Mouse (Mus musculus) intestine, embryonic 14.5 days (tissue): ENCODE measurements around the gene Crocc2. TPM values are rescaled to one million over a fixed set of nuclear protein-coding genes. Genes with fewer than 3 reads are reported as not detected.

Experiments used
- ATAC-seq: fragments of 200-750 bp; cut with Nextera tagmentation; replicated peaks from 2 replicates; pipeline ENCODE4 v1.8.0; 2017; ENCODE audit warnings: low read depth, moderate number of reproducible peaks, moderate TSS enrichment, moderate library complexity; ENCODE audit not compliant: low FRiP score, low TSS enrichment
- DNase-seq: peaks from one replicate; pipeline ENCODE4 v3.0.0-alpha.2; 2018; ENCODE audit warnings: low spot score
- H3K27ac ChIP-seq: fragments of 300-500 bp; sonication (generic); 2 replicates; pipeline ENCODE4 v1.5.1; 2014; ENCODE audit warnings: low read depth, mild to moderate bottlenecking, control low read depth
- H3K27me3 ChIP-seq: fragments of 300-500 bp; sonication (generic); replicated peaks from 2 replicates; pipeline ENCODE4 v1.6.1; 2014; ENCODE audit warnings: low read length, control low read depth; ENCODE audit not compliant: control insufficient read depth, insufficient read depth
- H3K36me3 ChIP-seq: fragments of 300-500 bp; sonication (generic); 2 replicates; pipeline ENCODE4 v1.6.1; 2014; ENCODE audit warnings: low read length, control low read depth; ENCODE audit not compliant: control insufficient read depth, insufficient read depth
- H3K4me1 ChIP-seq: fragments of 300-500 bp; sonication (generic); replicated peaks from 2 replicates; pipeline ENCODE4 v1.6.1; 2014; ENCODE audit warnings: low read length, control low read depth, mixed read lengths; ENCODE audit not compliant: control insufficient read depth, insufficient read depth
- H3K4me2 ChIP-seq: fragments of 300-500 bp; sonication (generic); 2 replicates; pipeline ENCODE4 v1.6.1; 2014; ENCODE audit warnings: low read length
- H3K4me3 ChIP-seq: fragments of 300-500 bp; sonication (generic); 2 replicates; pipeline ENCODE4 v1.5.1; 2014; ENCODE audit warnings: low read depth, low read length, control low read depth, mixed read lengths
- H3K9ac ChIP-seq: fragments of 300-500 bp; sonication (generic); 2 replicates; pipeline ENCODE4 v1.6.1; 2014; ENCODE audit warnings: mild to moderate bottlenecking, low read length
- H3K9me3 ChIP-seq: fragments of 300-500 bp; sonication (generic); 2 replicates; pipeline ENCODE4 v1.6.1; 2016; ENCODE audit warnings: low read length, control low read depth; ENCODE audit not compliant: control insufficient read depth
- WGBS: fragments of 180-500 bp; shearing (Covaris S2); extraction: QIAGEN DNeasy Blood & Tissue Kit; methylation state at CpG from one replicate; pipeline ENCODE4 v1.1.7; 2014; 5-methylcytosine and 5-hydroxymethylcytosine counted together
- polyA plus RNA-seq: library from polyadenylated mRNA; unstranded; fragments of >200 nt; fragmentation: Nextera tagmentation; extraction: Ambion mirVana; gene quantifications from 2 replicates; pipeline ENCODE4 v1.2.1, GENCODE M21; 2014

Gene Crocc2
- polyA plus RNA-seq, 1 experiment from 2014 or later = 0.04 TPM

DNA sequence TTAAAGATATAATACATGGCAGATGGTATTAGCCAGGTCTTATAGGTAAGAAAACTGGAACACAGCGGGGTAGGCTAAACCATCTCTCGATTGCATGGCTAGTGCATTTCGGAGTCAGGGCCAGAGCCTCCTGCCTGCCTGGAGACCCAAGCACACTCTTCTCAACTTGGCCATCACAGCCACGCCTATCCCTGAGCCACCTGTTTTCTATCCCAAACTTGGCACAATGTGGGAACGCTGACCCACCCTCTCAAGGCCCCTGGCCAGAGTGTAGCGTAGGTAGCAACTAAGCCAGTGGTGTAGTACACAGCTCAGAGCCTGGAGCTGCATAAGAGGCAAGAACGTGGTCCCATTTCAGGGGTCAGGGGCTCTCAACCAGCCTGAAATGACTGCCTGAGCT, 87.2 kb downstream of the Crocc2 start:
- Histone ChIP-seq H3K9ac (no peak overlapping the region), H3K9me3 (no peaks in the 10 kb centered on the region), H3K27me3 (no peaks in the 10 kb centered on the region), H3K27ac (no peak overlapping the region), H3K36me3 (no peaks in the 10 kb centered on the region), H3K4me3 (no peak overlapping the region), H3K4me2 (no peak overlapping the region), H3K4me1 (no peaks in the 10 kb centered on the region)
- DNase-seq = no peak
- WGBS = 90% methylated on average over 7 of the region's 7 CpGs
- ATAC-seq = no peak

- no peaks in the 10 kb centered on the region for H3K9me3 ChIP-seq
- DNase-seq = no peak
- H3K27ac ChIP-seq = no peak overlapping the region
- H3K9ac ChIP-seq = no peak overlapping the region
- no peak overlapping the region for H3K4me3 ChIP-seq
- no peak for ATAC-seq
- H3K4me1 ChIP-seq = no peaks in the 10 kb centered on the region
- no peaks in the 10 kb centered on the region for H3K36me3 ChIP-seq
- WGBS = 82% methylated on average over 1 of the region's 1 CpGs
- no peak overlapping the region for H3K4me2 ChIP-seq
- H3K27me3 ChIP-seq = no peaks in the 10 kb centered on the region
Observed at GRCm38 (mm10) chr1:93257560-93257959, 89.0 kb downstream of the Crocc2 start.

DNA sequence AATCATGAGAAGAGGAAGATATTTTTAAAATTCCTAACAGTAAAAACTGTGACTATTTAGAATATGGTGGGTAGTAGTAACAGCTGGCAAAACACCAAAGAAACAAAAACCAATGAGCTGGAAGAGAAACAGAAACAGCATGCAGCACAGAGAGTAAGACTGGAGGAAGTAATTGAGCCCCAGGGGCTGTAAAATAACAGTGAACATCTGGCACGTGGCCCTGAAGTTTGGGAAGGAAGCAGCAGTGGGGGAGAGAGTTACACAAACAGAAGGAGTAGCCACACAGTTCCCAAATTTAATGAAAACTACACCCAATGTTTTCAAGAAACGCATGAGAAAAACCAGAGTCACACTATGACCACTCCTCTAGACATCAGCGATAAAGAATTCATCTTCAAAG, 98.7 kb downstream of the Crocc2 start:
- 25% methylated on average over 3 of the region's 3 CpGs for WGBS

DNA sequence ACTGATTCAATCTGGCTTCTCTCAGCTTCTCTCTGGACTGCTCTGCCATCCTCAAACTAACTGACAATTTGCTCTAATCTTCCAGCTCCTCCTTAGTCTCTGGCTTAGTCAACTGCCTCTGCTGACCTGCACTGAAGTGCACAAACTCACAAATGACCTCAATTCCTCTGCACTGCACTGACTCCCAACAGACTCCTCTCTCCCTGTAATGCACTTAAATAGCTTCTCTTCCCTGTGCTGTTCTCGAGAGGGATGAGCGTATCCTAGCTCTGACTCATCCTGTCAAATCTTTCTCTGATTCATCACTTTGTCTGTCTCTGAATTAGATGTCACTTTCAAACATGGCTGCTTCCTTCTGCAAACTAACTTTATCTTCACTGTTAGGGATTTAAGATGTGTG, 99.7 kb downstream of the Crocc2 start:
- H3K9ac ChIP-seq = no peak overlapping the region
- H3K4me1 ChIP-seq = no peaks in the 10 kb centered on the region
- WGBS = 86% methylated on average over 2 of the region's 2 CpGs
- H3K27ac ChIP-seq = no peak overlapping the region
- no peaks in the 10 kb centered on the region for H3K9me3 ChIP-seq
- DNase-seq = no peak
- ATAC-seq = no peak
- no peaks in the 10 kb centered on the region for H3K36me3 ChIP-seq
- no peak overlapping the region for H3K4me2 ChIP-seq
- H3K27me3 ChIP-seq = no peaks in the 10 kb centered on the region
- H3K4me3 ChIP-seq = no peak overlapping the region

More for the DNA sequence above, 98.7 kb downstream of the Crocc2 start:
- no peaks in the 10 kb centered on the region for H3K9me3 ChIP-seq
- H3K27me3 ChIP-seq = no peaks in the 10 kb centered on the region
- no peak for DNase-seq
- H3K27ac ChIP-seq = no peak overlapping the region
- H3K4me3 ChIP-seq = no peak overlapping the region
- H3K4me1 ChIP-seq = no peaks in the 10 kb centered on the region
- no peak for ATAC-seq
- no peak overlapping the region for H3K9ac ChIP-seq
- H3K36me3 ChIP-seq = no peaks in the 10 kb centered on the region
- H3K4me2 ChIP-seq = no peak overlapping the region

DNA sequence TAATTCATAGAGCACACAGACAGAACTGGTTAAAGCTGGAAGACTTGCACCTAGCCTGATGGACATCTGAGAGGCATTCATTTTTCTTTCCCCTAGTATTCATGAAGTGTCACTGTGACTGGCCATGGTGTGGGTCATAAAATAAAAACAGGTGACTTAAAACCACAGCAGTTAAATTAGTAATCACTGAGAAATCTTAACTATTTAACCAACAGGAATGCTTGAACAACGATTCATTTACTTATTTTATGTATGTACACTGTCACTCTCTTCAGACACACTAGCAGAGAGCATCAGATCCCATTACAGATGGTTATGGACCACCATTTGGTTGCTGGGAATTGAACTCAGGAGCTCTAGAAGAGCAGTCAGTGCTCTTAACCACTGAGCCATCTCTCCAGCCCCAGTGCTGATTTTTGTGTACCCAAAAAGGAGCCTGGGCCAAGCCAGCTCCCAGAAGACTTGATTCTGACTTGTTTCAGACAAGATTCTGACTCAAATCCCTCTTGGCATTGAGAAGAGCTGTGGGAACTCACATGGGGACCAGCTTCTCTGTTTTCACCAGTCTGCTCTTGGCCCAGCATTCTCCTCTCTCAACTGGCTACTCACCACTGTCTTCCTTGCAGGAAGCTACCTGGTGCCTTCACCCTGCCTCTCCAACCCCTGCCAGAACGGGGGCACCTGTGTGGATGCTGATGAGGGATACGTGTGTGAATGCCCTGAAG, 102.2 kb downstream of the Crocc2 start:
- Histone ChIP-seq H3K4me1 (no peaks in the 10 kb centered on the region), H3K36me3 (no peaks in the 10 kb centered on the region), H3K9ac (no peak overlapping the region), H3K4me3 (no peak overlapping the region), H3K4me2 (no peak overlapping the region), H3K9me3 (no peaks in the 10 kb centered on the region), H3K27ac (no peak overlapping the region), H3K27me3 (no peaks in the 10 kb centered on the region)
- DNase-seq (no peak), ATAC-seq (no peak)
- whole genome bisulfite sequencing = 67% methylated on average over 3 of the region's 3 CpGs

DNA sequence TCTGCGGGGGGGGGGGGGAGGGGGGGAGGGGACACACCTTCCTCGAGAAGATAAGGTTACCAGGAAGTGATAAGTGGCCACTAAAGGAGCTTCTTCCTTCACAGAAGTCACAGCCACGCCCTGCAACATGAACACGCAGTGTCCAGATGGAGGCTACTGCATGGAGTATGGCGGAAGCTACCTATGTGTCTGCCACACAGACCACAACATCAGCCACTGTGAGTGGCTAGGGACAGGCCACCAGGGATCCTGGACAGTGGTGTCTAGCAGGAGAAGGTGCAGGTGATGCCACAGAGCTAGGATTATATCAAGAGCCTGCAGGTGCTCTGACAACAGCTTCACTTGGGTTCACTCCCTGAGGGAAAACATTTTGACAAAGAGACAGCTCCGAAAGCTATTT, 103.2 kb downstream of the Crocc2 start:
- Histone ChIP-seq H3K9ac (no peak overlapping the region), H3K27ac (no peak overlapping the region), H3K36me3 (no peaks in the 10 kb centered on the region), H3K4me2 (no peak overlapping the region), H3K27me3 (no peaks in the 10 kb centered on the region), H3K4me1 (no peaks in the 10 kb centered on the region), H3K9me3 (no peaks in the 10 kb centered on the region), H3K4me3 (no peak overlapping the region)
- DNase-seq (no peak), ATAC-seq (no peak)
- WGBS = 78% methylated on average over 6 of the region's 6 CpGs

DNA sequence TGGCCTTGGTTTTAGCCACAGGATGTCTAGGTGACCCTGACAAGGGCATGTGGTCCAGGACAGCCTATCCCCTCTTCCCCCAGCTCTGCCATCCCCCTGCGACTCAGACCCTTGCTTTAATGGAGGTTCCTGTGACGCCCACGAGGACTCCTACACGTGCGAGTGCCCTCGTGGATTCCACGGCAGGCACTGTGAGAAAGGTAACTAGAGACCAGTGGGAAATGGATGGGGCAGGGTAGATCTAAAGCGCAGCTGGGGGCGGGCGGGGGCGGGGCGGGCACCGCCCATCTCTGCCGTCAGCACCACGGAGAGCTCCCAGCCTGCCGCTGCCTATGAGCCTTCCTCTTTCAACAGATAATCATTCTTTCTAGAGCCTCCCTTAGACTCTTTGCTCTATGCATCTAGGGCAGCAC, 103.9 kb downstream of the Crocc2 start:
- Histone ChIP-seq H3K27me3 (no peaks in the 10 kb centered on the region), H3K4me1 (no peaks in the 10 kb centered on the region), H3K4me3 (no peak overlapping the region), H3K27ac (no peak overlapping the region), H3K4me2 (no peak overlapping the region), H3K36me3 (no peaks in the 10 kb centered on the region), H3K9ac (no peak overlapping the region), H3K9me3 (no peaks in the 10 kb centered on the region)
- WGBS = 3% methylated on average over 16 of the region's 16 CpGs
- DNase-seq (peak; percentile 85), ATAC-seq (0 out of 2 replicates have a peak, but pooled peaks have one; percentile 27)

DNA sequence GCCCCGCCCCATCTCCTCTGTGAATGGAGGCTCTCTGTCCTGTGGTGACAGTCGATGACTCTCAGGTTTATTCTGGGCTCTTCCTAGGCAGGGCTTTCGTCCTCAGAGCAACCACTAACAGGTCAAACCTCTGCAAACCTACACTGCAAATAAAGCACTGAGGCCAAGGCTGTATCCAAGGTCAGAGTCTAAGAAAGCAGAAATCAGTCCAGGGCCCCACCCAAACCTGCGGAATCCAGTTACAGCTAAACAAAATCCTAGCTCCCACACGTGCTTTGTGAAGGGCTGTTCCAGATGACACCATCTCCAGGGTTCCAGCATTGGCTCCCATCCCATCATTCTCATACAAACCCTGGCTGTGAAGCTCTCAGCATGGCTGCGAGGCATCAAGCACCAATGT, 107.0 kb downstream of the Crocc2 start:
- Histone ChIP-seq H3K9me3 (no peaks in the 10 kb centered on the region), H3K27ac (no peak overlapping the region), H3K36me3 (no peaks in the 10 kb centered on the region), H3K4me1 (no peaks in the 10 kb centered on the region), H3K27me3 (no peaks in the 10 kb centered on the region), H3K9ac (no peak overlapping the region), H3K4me2 (no peak overlapping the region), H3K4me3 (no peak overlapping the region)
- WGBS = 69% methylated on average over 6 of the region's 6 CpGs
- no peak for DNase-seq
- ATAC-seq = no peak

GRCm38 (mm10) chr1:93277041-93277440, 108.5 kb downstream of the Crocc2 start:
- H3K27ac ChIP-seq = no peak overlapping the region
- H3K4me1 ChIP-seq = no peaks in the 10 kb centered on the region
- H3K9ac ChIP-seq = no peak overlapping the region
- no peaks in the 10 kb centered on the region for H3K36me3 ChIP-seq
- WGBS = 61% methylated on average over 7 of the region's 7 CpGs
- H3K27me3 ChIP-seq = no peaks in the 10 kb centered on the region
- no peaks in the 10 kb centered on the region for H3K9me3 ChIP-seq
- DNase-seq (no peak), ATAC-seq (no peak)
- H3K4me2 ChIP-seq = no peak overlapping the region
- no peak overlapping the region for H3K4me3 ChIP-seq
